25 mouse cellular contexts compared by ENCODE assay signal in the genomic region with DNA sequence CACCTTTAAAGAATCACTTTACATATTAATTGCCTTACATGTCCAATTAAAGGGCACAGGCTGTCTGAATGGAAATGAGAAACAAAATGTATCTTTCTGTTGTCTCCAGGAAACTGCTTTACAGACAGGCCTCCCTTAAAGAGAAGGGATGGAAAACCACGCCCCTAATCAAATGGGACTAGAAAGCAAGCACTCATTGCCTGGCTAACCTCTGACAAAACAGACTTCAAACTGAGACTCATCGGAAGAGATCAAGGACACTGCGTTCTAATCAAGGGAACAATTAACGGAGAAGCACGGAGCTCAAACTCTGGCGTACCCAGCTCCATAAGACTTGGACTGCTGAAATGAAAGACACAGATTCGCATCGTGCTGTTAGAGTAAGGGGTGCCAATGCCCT.
A peak's percentile ranks its signal among the peaks of the same experiment; 100 is the strongest.
DNase-seq lines count a peak whose midpoint lies in the region; ATAC-seq and TF ChIP-seq lines count a peak whose summit lies in the region.
"Had no signal": no experiment of that assay in that cellular context is flagged by ENCODE, and none has a peak within 500 bp of the region (broad histone marks: within the 10 kb centered on the region; RNA-seq: fewer than 3 reads in every experiment).

No protein-coding gene starts in this region.

- peaks cover 2% of the 10 kb centered on the region; the same call in 1 of the 2 replicates for H3K4me1 ChIP-seq in forebrain, embryonic 11.5 days (replicated peaks; ENCODE audit: control insufficient read depth, insufficient read depth, low read length)
- H3K4me1 ChIP-seq in forebrain, embryonic 10.5 days = peaks cover 21% of the 10 kb centered on the region
- no peaks in the 10 kb centered on the region for H3K4me1 ChIP-seq in midbrain, embryonic 14.5 days (ENCODE audit: control insufficient read depth, insufficient read depth, low read length)
- no peaks in the 10 kb centered on the region for H3K4me1 ChIP-seq in midbrain, embryonic 13.5 days (replicated peaks)
- H3K4me1 ChIP-seq in forebrain, embryonic 14.5 days (ENCODE audit: control insufficient read depth, insufficient read depth, low read length) = peaks cover 3% of the 10 kb centered on the region; the same call in 1 of the 2 replicates
- no peaks in the 10 kb centered on the region for H3K4me1 ChIP-seq in neural tube, embryonic 14.5 days (ENCODE audit: control insufficient read depth, insufficient read depth, low read length)
- H3K4me1 ChIP-seq in lung, postnatal 0 days (ENCODE audit: insufficient read depth, low read depth, low read length) = no peaks in the 10 kb centered on the region
- H3K4me1 ChIP-seq: embryonic facial prominence, embryonic 12.5 days; hindbrain, embryonic 13.5 days; limb, embryonic 15.5 days; megakaryocyte, embryonic 14.5 days had no signal

- no peak for TF ChIP-seq EP300 in lung, postnatal 0 days (IDR thresholded peaks at IDR 0.05)

- ATAC-seq in forebrain, embryonic 11.5 days (replicated peaks; ENCODE audit: low FRiP score) = peak; percentile 70; the same call in 1 of the 2 replicates
- ATAC-seq in midbrain, embryonic 14.5 days (ENCODE audit: low FRiP score, low TSS enrichment) = no peak
- ATAC-seq in midbrain, embryonic 13.5 days = no peak
- ATAC-seq in forebrain, embryonic 14.5 days = peak; percentile 41; the same call in 1 of the 2 replicates
- ATAC-seq in neural tube, embryonic 14.5 days (ENCODE audit: low read depth) = peak; percentile 38; the same call in 1 of the 2 replicates
- no peak for ATAC-seq in lung, postnatal 0 days
- ATAC-seq: inflammation-experienced regulatory T-cells, adult 6 months had no signal

- H3K4me3 ChIP-seq in forebrain, embryonic 11.5 days (ENCODE audit: low read depth, low read length) = no peak overlapping the region
- no peak overlapping the region for H3K4me3 ChIP-seq in forebrain, embryonic 10.5 days
- no peak overlapping the region for H3K4me3 ChIP-seq in midbrain, embryonic 14.5 days (replicated peaks; ENCODE audit: low read depth, low read length)
- H3K4me3 ChIP-seq in midbrain, embryonic 13.5 days (replicated peaks) = no peak overlapping the region
- H3K4me3 ChIP-seq in forebrain, embryonic 14.5 days (ENCODE audit: low read depth, low read length) = no peak overlapping the region
- H3K4me3 ChIP-seq in neural tube, embryonic 14.5 days (ENCODE audit: low read depth, low read length) = no peak overlapping the region
- no peak overlapping the region for H3K4me3 ChIP-seq in lung, postnatal 0 days (ENCODE audit: low read depth, low read length)
- H3K4me3 ChIP-seq: embryonic facial prominence, embryonic 12.5 days; heart, adult 2 months; hindbrain, embryonic 13.5 days; limb, embryonic 15.5 days; megakaryocyte, embryonic 14.5 days had no signal

- no peak for TF ChIP-seq CTCF in lung, postnatal 0 days (IDR thresholded peaks at IDR 0.05)

- H3K36me3 ChIP-seq in forebrain, embryonic 11.5 days (ENCODE audit: control insufficient read depth, insufficient read depth, low read length) = no peaks in the 10 kb centered on the region
- no peaks in the 10 kb centered on the region for H3K36me3 ChIP-seq in forebrain, embryonic 10.5 days (replicated peaks)
- H3K36me3 ChIP-seq in midbrain, embryonic 14.5 days (ENCODE audit: control insufficient read depth, insufficient read depth, low read length) = no peaks in the 10 kb centered on the region
- no peaks in the 10 kb centered on the region for H3K36me3 ChIP-seq in midbrain, embryonic 13.5 days
- no peaks in the 10 kb centered on the region for H3K36me3 ChIP-seq in forebrain, embryonic 14.5 days (ENCODE audit: control insufficient read depth, insufficient read depth, low read length)
- H3K36me3 ChIP-seq in neural tube, embryonic 14.5 days (ENCODE audit: control insufficient read depth, insufficient read depth, low read length) = no peaks in the 10 kb centered on the region
- H3K36me3 ChIP-seq in lung, postnatal 0 days (ENCODE audit: insufficient read depth, low read length) = no peaks in the 10 kb centered on the region
- H3K36me3 ChIP-seq: embryonic facial prominence, embryonic 12.5 days; hindbrain, embryonic 13.5 days; limb, embryonic 15.5 days had no signal

- WGBS in forebrain, embryonic 11.5 days = 49% methylated on average over 8 of the region's 8 CpGs
- WGBS in forebrain, embryonic 10.5 days = 65% methylated on average over 8 of the region's 8 CpGs
- WGBS in midbrain, embryonic 14.5 days = 50% methylated on average over 8 of the region's 8 CpGs
- 48% methylated on average over 8 of the region's 8 CpGs for WGBS in midbrain, embryonic 13.5 days
- WGBS in forebrain, embryonic 14.5 days = 16% methylated on average over 8 of the region's 8 CpGs
- 52% methylated on average over 8 of the region's 8 CpGs for WGBS in neural tube, embryonic 14.5 days
- 81% methylated on average over 8 of the region's 8 CpGs for WGBS in lung, postnatal 0 days

- no peak overlapping the region for H3K4me2 ChIP-seq in forebrain, embryonic 11.5 days (ENCODE audit: low read depth, low read length, severe bottlenecking)
- no peak overlapping the region for H3K4me2 ChIP-seq in midbrain, embryonic 14.5 days (ENCODE audit: low read length)
- no peak overlapping the region for H3K4me2 ChIP-seq in midbrain, embryonic 13.5 days (replicated peaks)
- no peak overlapping the region for H3K4me2 ChIP-seq in forebrain, embryonic 14.5 days (ENCODE audit: low read length)
- H3K4me2 ChIP-seq in neural tube, embryonic 14.5 days (ENCODE audit: low read depth, low read length) = no peak overlapping the region
- no peak overlapping the region for H3K4me2 ChIP-seq in lung, postnatal 0 days (replicated peaks; ENCODE audit: low read depth, low read length)
- H3K4me2 ChIP-seq: embryonic facial prominence, embryonic 12.5 days; hindbrain, embryonic 13.5 days; limb, embryonic 15.5 days; lung, embryonic 14.5 days had no signal

- H3K27ac ChIP-seq in forebrain, embryonic 11.5 days (ENCODE audit: low read depth, low read length) = no peak overlapping the region
- no peak overlapping the region for H3K27ac ChIP-seq in forebrain, embryonic 10.5 days
- no peak overlapping the region for H3K27ac ChIP-seq in midbrain, embryonic 14.5 days (replicated peaks; ENCODE audit: low read depth, low read length)
- H3K27ac ChIP-seq in midbrain, embryonic 13.5 days = no peak overlapping the region
- H3K27ac ChIP-seq in forebrain, embryonic 14.5 days (ENCODE audit: low read depth, low read length) = no peak overlapping the region
- no peak overlapping the region for H3K27ac ChIP-seq in neural tube, embryonic 14.5 days (ENCODE audit: low read depth, low read length)
- no peak overlapping the region for H3K27ac ChIP-seq in lung, postnatal 0 days (ENCODE audit: low read length)
- H3K27ac ChIP-seq: embryonic facial prominence, embryonic 12.5 days; heart, adult 2 months; hindbrain, embryonic 13.5 days; limb, embryonic 15.5 days; liver, embryonic 14.5 days had no signal

- H3K9ac ChIP-seq in forebrain, embryonic 11.5 days (ENCODE audit: low read length) = no peak overlapping the region
- no peak overlapping the region for H3K9ac ChIP-seq in midbrain, embryonic 14.5 days (replicated peaks; ENCODE audit: low read length)
- H3K9ac ChIP-seq in midbrain, embryonic 13.5 days (replicated peaks) = no peak overlapping the region
- H3K9ac ChIP-seq in forebrain, embryonic 14.5 days (ENCODE audit: low read length) = no peak overlapping the region
- H3K9ac ChIP-seq in neural tube, embryonic 14.5 days (replicated peaks; ENCODE audit: low read depth, low read length) = no peak overlapping the region
- H3K9ac ChIP-seq in lung, postnatal 0 days (replicated peaks; ENCODE audit: low read depth) = no peak overlapping the region
- H3K9ac ChIP-seq: embryonic facial prominence, embryonic 12.5 days; hindbrain, embryonic 13.5 days; limb, embryonic 15.5 days; liver, embryonic 14.5 days; lung, embryonic 14.5 days had no signal

- no peaks in the 10 kb centered on the region for H3K9me3 ChIP-seq in forebrain, embryonic 11.5 days (ENCODE audit: control insufficient read depth, low read length)
- H3K9me3 ChIP-seq in forebrain, embryonic 10.5 days = no peaks in the 10 kb centered on the region
- H3K9me3 ChIP-seq in midbrain, embryonic 14.5 days (ENCODE audit: control insufficient read depth, low read length) = no peaks in the 10 kb centered on the region
- H3K9me3 ChIP-seq in midbrain, embryonic 13.5 days = no peaks in the 10 kb centered on the region
- no peaks in the 10 kb centered on the region for H3K9me3 ChIP-seq in forebrain, embryonic 14.5 days (replicated peaks; ENCODE audit: control insufficient read depth, low read length)
- no peaks in the 10 kb centered on the region for H3K9me3 ChIP-seq in neural tube, embryonic 14.5 days (ENCODE audit: control insufficient read depth, low read length)
- no peaks in the 10 kb centered on the region for H3K9me3 ChIP-seq in lung, postnatal 0 days (ENCODE audit: low read length)
- H3K9me3 ChIP-seq: embryonic facial prominence, embryonic 12.5 days; hindbrain, embryonic 13.5 days; limb, embryonic 15.5 days; megakaryocyte, embryonic 14.5 days had no signal

- H3K27me3 ChIP-seq in forebrain, embryonic 11.5 days (ENCODE audit: control insufficient read depth, insufficient read depth, low read length) = no peaks in the 10 kb centered on the region
- H3K27me3 ChIP-seq in forebrain, embryonic 10.5 days (ENCODE audit: poor library complexity, severe bottlenecking) = 0 out of 2 replicates have a peak, but pooled peaks cover 3% of the 10 kb centered on the region
- no peaks in the 10 kb centered on the region for H3K27me3 ChIP-seq in midbrain, embryonic 14.5 days (ENCODE audit: control insufficient read depth, insufficient read depth, low read length)
- no peaks in the 10 kb centered on the region for H3K27me3 ChIP-seq in midbrain, embryonic 13.5 days
- H3K27me3 ChIP-seq in forebrain, embryonic 14.5 days (replicated peaks; ENCODE audit: control insufficient read depth, insufficient read depth, low read length) = no peaks in the 10 kb centered on the region
- no peaks in the 10 kb centered on the region for H3K27me3 ChIP-seq in neural tube, embryonic 14.5 days (ENCODE audit: control insufficient read depth, insufficient read depth, low read length)
- no peaks in the 10 kb centered on the region for H3K27me3 ChIP-seq in lung, postnatal 0 days (replicated peaks; ENCODE audit: insufficient read depth, low read length)
- H3K27me3 ChIP-seq: embryonic facial prominence, embryonic 12.5 days; hindbrain, embryonic 13.5 days; limb, embryonic 15.5 days; megakaryocyte, embryonic 14.5 days had no signal

- no peak for DNase-seq in forebrain, embryonic 11.5 days (ENCODE audit: low spot score)
- DNase-seq in forebrain, embryonic 10.5 days (ENCODE audit: extremely low spot score, low spot score) = no peak
- peak; percentile 10 for DNase-seq in midbrain, embryonic 14.5 days
- DNase-seq in forebrain, embryonic 14.5 days (ENCODE audit: low spot score) = peak; percentile 52
- no peak for DNase-seq in lung, postnatal 0 days (ENCODE audit: low spot score)
- DNase-seq in urinary bladder, postnatal 4 days (ENCODE audit: low spot score in 2 of 2) = no peak
- DNase-seq: adrenal gland, adult 2 months; cerebellum, adult 11-12 months; cerebellum, postnatal 10 days; gastrocnemius, postnatal 14 days; heart, adult 2 months; kidney, adult 18-20 months; kidney, postnatal 4 days; lung, embryonic 14.5 days; lung, postnatal 36 days; right cerebral cortex, postnatal 25 days; spleen, adult 18-20 months had no signal

Comparison
In these comparisons a context has a peak if more than half of its experiments do, and no peak if none do; other contexts are left out.
1. DNase-seq: peak in midbrain, embryonic 14.5 days (single experiment) and forebrain, embryonic 14.5 days (single experiment); none in forebrain, embryonic 11.5 days (single experiment), forebrain, embryonic 10.5 days (single experiment), lung, postnatal 0 days (single experiment) and urinary bladder, postnatal 4 days (0 of 2).
2. ATAC-seq: peak in forebrain, embryonic 11.5 days (single experiment), forebrain, embryonic 14.5 days (single experiment) and neural tube, embryonic 14.5 days (single experiment); none in midbrain, embryonic 14.5 days (single experiment), midbrain, embryonic 13.5 days (single experiment) and lung, postnatal 0 days (single experiment).